In the genomic region with DNA sequence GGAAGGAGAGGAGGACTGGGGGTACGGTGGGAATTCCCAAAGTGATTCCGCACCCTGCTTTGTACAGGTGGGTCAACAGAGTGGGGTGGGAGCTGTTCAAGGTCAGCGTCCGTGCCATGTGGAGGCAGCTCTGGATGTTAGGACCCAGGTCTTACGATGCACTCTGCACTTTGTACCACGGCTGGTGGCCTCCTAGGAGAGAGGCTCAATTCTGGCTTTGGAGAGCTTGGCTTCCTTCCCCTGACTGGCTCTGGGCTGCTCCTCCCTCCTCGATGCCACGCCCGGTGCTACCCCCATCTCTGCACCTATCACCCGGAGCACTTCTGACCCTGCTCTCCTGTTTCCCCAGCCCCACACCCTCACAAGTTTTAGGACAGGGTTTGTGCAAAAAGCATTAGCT, we compare ENCODE assay signal across 7 mouse cellular contexts. TPM values are rescaled to one million over a fixed set of nuclear protein-coding genes. Genes with fewer than 3 reads are reported as not detected.
DNase-seq lines count a peak whose midpoint lies in the region; ATAC-seq and TF ChIP-seq lines count a peak whose summit lies in the region.

No protein-coding gene starts in this region.

- ATAC-seq in megakaryocyte, adult 5-6 weeks (ENCODE audit: poor library complexity, severe bottlenecking): no peak
- ATAC-seq in kidney, postnatal 0 days (replicated peaks; ENCODE audit: low FRiP score, low read depth): peak; percentile 69
- ATAC-seq in midbrain, embryonic 14.5 days (ENCODE audit: low FRiP score, low TSS enrichment): peak; percentile 22; the same call in 1 of the 2 replicates

- H3K36me3 ChIP-seq in megakaryocyte, embryonic 14.5 days (replicated peaks; ENCODE audit: low read length): no peaks in the 10 kb centered on the region
- H3K36me3 ChIP-seq in forebrain, embryonic 10.5 days (replicated peaks): peaks cover 22% of the 10 kb centered on the region
- no peaks in the 10 kb centered on the region for H3K36me3 ChIP-seq in kidney, postnatal 0 days (ENCODE audit: insufficient read depth, low read length)
- no peaks in the 10 kb centered on the region for H3K36me3 ChIP-seq in midbrain, embryonic 14.5 days (ENCODE audit: control insufficient read depth, insufficient read depth, low read length)

- DNase-seq in forebrain, embryonic 10.5 days (ENCODE audit: extremely low spot score, low spot score): peak; percentile 31
- peak; percentile 16 for DNase-seq in kidney, postnatal 0 days (ENCODE audit: low spot score)
- peak; percentile 45 for DNase-seq in midbrain, embryonic 14.5 days
- DNase-seq in right cerebral cortex, postnatal 4 days: no peak
- DNase-seq in urinary bladder, postnatal 4 days (ENCODE audit: low spot score in 2 of 2): no peak

- peaks cover 5% of the 10 kb centered on the region for H3K27me3 ChIP-seq in megakaryocyte, embryonic 14.5 days (replicated peaks)
- H3K27me3 ChIP-seq in forebrain, embryonic 10.5 days (ENCODE audit: poor library complexity, severe bottlenecking): no peaks in the 10 kb centered on the region
- H3K27me3 ChIP-seq in kidney, postnatal 0 days (ENCODE audit: insufficient read depth, low read length): no peaks in the 10 kb centered on the region
- H3K27me3 ChIP-seq in midbrain, embryonic 14.5 days (ENCODE audit: control insufficient read depth, insufficient read depth, low read length): no peaks in the 10 kb centered on the region

- peaks cover 3% of the 10 kb centered on the region for H3K9me3 ChIP-seq in megakaryocyte, embryonic 14.5 days
- peaks cover 9% of the 10 kb centered on the region; the same call in 1 of the 2 replicates for H3K9me3 ChIP-seq in forebrain, embryonic 10.5 days
- no peaks in the 10 kb centered on the region for H3K9me3 ChIP-seq in kidney, postnatal 0 days (replicated peaks; ENCODE audit: low read length)
- no peaks in the 10 kb centered on the region for H3K9me3 ChIP-seq in midbrain, embryonic 14.5 days (ENCODE audit: control insufficient read depth, low read length)

- H3K27ac ChIP-seq in forebrain, embryonic 10.5 days: peak overlapping the region; percentile 92
- peak overlapping the region; percentile 72 for H3K27ac ChIP-seq in kidney, postnatal 0 days
- H3K27ac ChIP-seq in midbrain, embryonic 14.5 days (replicated peaks; ENCODE audit: low read depth, low read length): peak overlapping the region; percentile 81

- peak overlapping the region; percentile 94 for H3K4me3 ChIP-seq in megakaryocyte, embryonic 14.5 days (replicated peaks)
- peak overlapping the region; percentile 87 for H3K4me3 ChIP-seq in forebrain, embryonic 10.5 days
- H3K4me3 ChIP-seq in kidney, postnatal 0 days (replicated peaks; ENCODE audit: low read depth, low read length): peak overlapping the region; percentile 69
- peak overlapping the region; percentile 69 for H3K4me3 ChIP-seq in midbrain, embryonic 14.5 days (replicated peaks; ENCODE audit: low read depth, low read length)

- WGBS in forebrain, embryonic 10.5 days: 5% methylated on average over 10 of the region's 10 CpGs
- 4% methylated on average over 10 of the region's 10 CpGs for WGBS in kidney, postnatal 0 days
- WGBS in midbrain, embryonic 14.5 days: 5% methylated on average over 10 of the region's 10 CpGs

- peaks cover 19% of the 10 kb centered on the region for H3K4me1 ChIP-seq in megakaryocyte, embryonic 14.5 days
- peaks cover 17% of the 10 kb centered on the region for H3K4me1 ChIP-seq in forebrain, embryonic 10.5 days
- no peaks in the 10 kb centered on the region; the same call in 1 of the 2 replicates for H3K4me1 ChIP-seq in kidney, postnatal 0 days (replicated peaks; ENCODE audit: insufficient read depth, low read length)
- H3K4me1 ChIP-seq in midbrain, embryonic 14.5 days (ENCODE audit: control insufficient read depth, insufficient read depth, low read length): peaks cover 6% of the 10 kb centered on the region; the same call in 1 of the 2 replicates

- peak overlapping the region; percentile 87 for H3K4me2 ChIP-seq in kidney, postnatal 0 days (ENCODE audit: low read length)
- peak overlapping the region; percentile 83 for H3K4me2 ChIP-seq in midbrain, embryonic 14.5 days (ENCODE audit: low read length)

- H3K9ac ChIP-seq in kidney, postnatal 0 days (ENCODE audit: low read depth, low read length): peak overlapping the region; percentile 73
- peak overlapping the region; percentile 90 for H3K9ac ChIP-seq in midbrain, embryonic 14.5 days (replicated peaks; ENCODE audit: low read length)

- no peak for TF ChIP-seq CTCF in kidney, postnatal 0 days (IDR thresholded peaks at IDR 0.05; ENCODE audit: low read depth)

RNA-seq across cellular contexts. Expression of a gene that starts 0.8 kb away (rescaled TPM):
- 9.5 TPM in 1 of 2 replicates, not detected in the other for polyA plus RNA-seq in megakaryocyte, embryonic 14.5 days (2012; ENCODE audit: insufficient read depth, low replicate concordance)
- total RNA-seq in megakaryocyte, adult 5-6 weeks (2015): 1.8 and 3.1 TPM in 2 replicates
- total RNA-seq in megakaryocyte, adult 5-6 weeks (2017): 3.9 and 5.9 TPM in 2 replicates
- polyA plus RNA-seq in forebrain, embryonic 10.5 days (2016; fragmentation: Nextera tagmentation; extraction: Ambion mirVana): 84.6 and 86.8 TPM in 2 replicates
- 82.0 and 90.8 TPM in 2 replicates for polyA plus RNA-seq in kidney, postnatal 0 days (2015; fragmentation: Nextera tagmentation; extraction: Ambion mirVana)
- polyA plus RNA-seq in midbrain, embryonic 14.5 days (2014; fragmentation: Nextera tagmentation; extraction: Ambion mirVana): 132 and 133 TPM in 2 replicates

RNA-seq across cellular contexts. Expression of a gene that starts 20.6 kb away (rescaled TPM):
- 1.1 and 3.9 TPM in 2 replicates for polyA plus RNA-seq in megakaryocyte, embryonic 14.5 days (2012; ENCODE audit: insufficient read depth, low replicate concordance)
- 14.0 and 16.5 TPM in 2 replicates for total RNA-seq in megakaryocyte, adult 5-6 weeks (2015)
- 31.6 and 32.3 TPM in 2 replicates for total RNA-seq in megakaryocyte, adult 5-6 weeks (2017)
- 56.8 and 58.2 TPM in 2 replicates for polyA plus RNA-seq in forebrain, embryonic 10.5 days (2016; fragmentation: Nextera tagmentation; extraction: Ambion mirVana)
- 27.3 and 29.8 TPM in 2 replicates for polyA plus RNA-seq in kidney, postnatal 0 days (2015; fragmentation: Nextera tagmentation; extraction: Ambion mirVana)
- polyA plus RNA-seq in midbrain, embryonic 14.5 days (2014; fragmentation: Nextera tagmentation; extraction: Ambion mirVana): 60.4 and 66.9 TPM in 2 replicates

RNA-seq across cellular contexts. Expression of a gene that starts 25.2 kb away (rescaled TPM):
- 21.2 and 59.3 TPM in 2 replicates for polyA plus RNA-seq in megakaryocyte, embryonic 14.5 days (2012; ENCODE audit: insufficient read depth, low replicate concordance)
- 12.4 and 12.6 TPM in 2 replicates for total RNA-seq in megakaryocyte, adult 5-6 weeks (2015)
- total RNA-seq in megakaryocyte, adult 5-6 weeks (2017): 36.7 and 55.3 TPM in 2 replicates
- 57.4 and 62.4 TPM in 2 replicates for polyA plus RNA-seq in forebrain, embryonic 10.5 days (2016; fragmentation: Nextera tagmentation; extraction: Ambion mirVana)
- polyA plus RNA-seq in kidney, postnatal 0 days (2015; fragmentation: Nextera tagmentation; extraction: Ambion mirVana): 33.3 and 35.6 TPM in 2 replicates
- polyA plus RNA-seq in midbrain, embryonic 14.5 days (2014; fragmentation: Nextera tagmentation; extraction: Ambion mirVana): 49.3 and 64.0 TPM in 2 replicates

Comparison
In these comparisons a context has a peak if more than half of its experiments do, and no peak if none do; other contexts are left out.
1. DNase-seq: peak in forebrain, embryonic 10.5 days (single experiment), kidney, postnatal 0 days (single experiment) and midbrain, embryonic 14.5 days (single experiment); none in right cerebral cortex, postnatal 4 days (single experiment) and urinary bladder, postnatal 4 days (0 of 2).
2. Peak in every context shown above with its lines, with median percentiles within 50 percentile points of each other: H3K4me3 ChIP-seq and H3K27ac ChIP-seq.